Mouse (Mus musculus): ENCODE data around the gene Lmnb2.

The Lmnb2 gene

DNA sequence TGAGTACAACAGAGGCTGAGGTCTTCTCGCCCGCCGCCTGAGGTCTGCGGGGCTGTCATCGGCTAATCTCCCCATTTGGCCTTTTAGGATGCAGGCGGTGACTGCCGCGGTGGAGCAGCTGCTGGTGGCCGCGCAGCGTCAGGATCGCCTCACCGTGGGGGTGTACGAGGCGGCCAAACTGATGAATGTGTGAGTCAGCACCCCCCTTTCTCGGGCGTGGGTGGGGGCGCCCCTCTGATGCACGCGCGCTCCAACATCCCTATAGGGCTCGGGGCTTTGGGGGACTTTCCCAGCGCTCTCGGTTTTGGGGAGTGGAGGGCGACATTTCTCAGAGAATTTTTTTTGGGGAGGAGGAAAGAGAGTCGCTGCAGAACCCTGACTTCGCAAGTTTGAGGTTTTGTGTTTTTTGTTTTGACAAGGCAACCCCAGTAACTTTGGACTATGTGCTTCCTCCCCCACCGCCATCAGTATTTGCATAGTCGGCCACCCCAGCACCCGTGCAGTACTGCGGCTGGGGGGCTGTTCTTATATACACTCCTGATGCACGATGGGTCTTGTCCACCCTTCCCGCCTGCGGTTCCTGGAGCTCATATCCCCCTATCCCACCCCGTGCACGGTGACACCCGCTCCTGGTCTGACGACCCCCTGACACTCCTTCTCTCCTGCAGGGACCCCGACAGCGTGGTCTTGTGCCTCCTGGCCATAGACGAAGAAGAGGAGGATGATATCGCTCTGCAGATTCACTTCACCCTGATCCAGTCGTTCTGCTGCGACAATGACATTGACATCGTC lies 12.5 kb upstream of the Lmnb2 start:
- DNase-seq (ENCODE audit: low spot score in 2 of 2): peak in 1 of 2 experiments; percentile 59

DNA sequence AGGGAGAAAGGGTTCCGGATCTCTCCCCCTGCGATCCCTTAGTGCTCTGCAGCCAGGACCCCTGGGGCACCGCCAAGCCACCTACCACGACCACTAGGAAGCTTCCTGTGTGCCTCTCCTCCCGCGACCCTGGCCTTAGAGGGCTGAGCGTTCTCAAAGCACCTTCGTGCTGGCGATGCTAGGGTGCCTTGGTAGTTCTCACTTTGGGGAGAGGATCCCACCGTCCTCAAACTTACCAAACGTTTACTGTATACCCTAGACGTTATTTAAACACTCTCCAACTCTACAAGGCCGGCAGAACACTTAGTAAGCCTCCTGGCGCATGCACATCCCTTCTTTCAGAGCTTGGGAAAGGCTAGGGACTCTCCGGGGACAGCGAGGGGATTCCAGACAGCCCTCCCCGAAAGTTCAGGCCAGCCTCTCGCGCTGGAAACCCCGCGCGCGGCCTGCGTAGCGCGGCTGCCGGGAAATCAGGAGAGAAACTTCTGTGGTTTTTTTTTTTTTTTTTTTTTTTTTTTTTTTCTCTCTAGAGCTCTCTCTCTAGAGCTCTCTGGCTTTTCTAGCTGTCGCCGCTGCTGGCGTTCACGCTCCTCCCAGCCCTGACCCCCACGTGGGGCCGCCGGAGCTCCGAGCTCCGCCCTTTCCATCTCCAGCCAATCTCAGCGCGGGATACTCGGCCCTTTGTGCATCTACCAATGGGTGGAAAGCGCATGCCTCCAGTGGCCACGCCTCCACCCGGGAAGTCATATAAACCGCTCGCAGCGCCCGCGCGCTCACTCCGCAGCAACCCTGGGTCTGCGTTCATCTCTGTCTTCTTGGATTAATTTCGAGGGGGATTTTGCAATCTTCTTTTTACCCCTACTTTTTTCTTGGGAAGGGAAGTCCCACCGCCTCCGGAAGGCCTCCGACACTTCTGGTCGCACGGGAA lies 11.5 kb upstream of the Lmnb2 start, which contains the start of gene Gadd45b:
Gadd45b (plus strand) TSS at position 775 of the 928 bp plus-strand sequence.
- peak; percentile 95 to 99 for DNase-seq (ENCODE audit: low spot score in 2 of 2)

DNA sequence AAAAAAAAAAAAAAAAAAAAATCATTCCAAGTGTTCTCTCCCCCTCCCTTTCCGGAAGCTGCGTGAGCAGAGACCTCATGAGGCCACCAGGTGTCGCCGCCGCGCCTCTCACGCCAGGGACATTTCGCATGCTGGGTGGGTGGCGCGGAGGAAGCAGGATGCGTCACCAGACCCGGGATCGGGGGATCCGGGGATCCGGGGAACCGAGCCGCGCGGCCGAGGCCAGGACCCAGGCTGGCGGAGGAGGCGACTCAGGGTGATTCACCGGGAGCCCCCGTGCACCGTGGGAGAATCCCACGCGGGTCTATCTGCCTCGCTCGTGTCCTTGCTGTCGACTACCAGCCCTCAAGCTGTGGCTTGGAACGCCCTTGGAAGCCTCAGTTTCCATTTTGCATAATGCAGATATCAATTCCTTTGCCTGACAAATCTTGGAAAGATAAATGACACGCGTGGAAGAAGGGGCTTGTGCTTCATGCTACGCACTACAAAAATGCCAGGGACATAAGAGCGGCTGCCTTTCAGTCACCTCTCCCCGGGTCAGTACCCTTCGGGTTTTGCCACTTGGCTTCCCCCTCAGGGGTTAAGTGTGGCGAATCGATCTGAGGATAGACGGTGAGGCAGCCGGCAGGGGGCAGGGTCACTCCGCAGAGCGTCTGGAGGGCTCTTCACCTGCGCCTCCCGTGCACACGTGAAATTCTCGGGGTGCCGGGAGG lies 10.7 kb upstream of the Lmnb2 start:
- peak; percentile 77 to 93 for DNase-seq (ENCODE audit: low spot score in 2 of 2)

DNA sequence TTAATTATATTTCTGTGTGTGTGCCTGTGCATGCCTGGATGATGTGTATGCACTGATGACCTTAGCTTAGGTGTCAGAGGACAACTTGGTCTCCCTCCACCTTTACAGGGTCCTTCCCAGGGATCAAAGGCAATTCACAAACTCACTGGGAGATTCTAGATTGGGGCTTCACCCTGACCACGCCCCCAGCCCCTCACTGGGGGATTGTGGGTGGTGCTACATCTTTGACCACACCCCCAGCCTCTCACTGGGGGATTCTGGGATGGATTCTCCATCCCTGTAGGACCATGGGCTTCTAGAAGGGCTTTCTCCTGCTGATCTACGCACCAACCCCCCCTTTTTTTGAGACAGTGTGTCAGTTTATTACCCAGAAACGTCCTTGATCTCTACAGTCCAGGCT lies 7.4 kb upstream of the Lmnb2 start:
- DNase-seq (ENCODE audit: low spot score in 2 of 2): no peak

DNA sequence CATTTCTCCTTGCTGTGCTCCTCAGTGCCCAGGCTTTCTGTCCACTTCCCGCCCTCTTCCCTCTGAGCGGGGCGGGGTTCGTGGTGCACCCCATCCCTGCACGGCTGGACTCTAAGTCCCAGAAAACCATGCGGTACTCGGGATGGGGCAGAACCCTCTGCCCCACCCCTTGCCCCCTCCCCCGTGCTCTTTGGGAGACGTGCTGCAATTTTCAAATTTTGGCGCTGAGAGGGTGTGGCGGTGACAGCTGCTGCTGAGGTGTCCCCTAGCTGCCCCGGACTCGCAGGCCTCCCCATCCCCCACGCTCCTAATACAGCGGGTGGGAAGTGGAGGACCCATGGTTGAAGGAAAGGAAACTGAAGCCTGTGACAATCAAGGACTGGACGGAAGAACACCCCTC lies 3.9 kb upstream of the Lmnb2 start:
- no peak for DNase-seq (ENCODE audit: low spot score in 2 of 2)

DNA sequence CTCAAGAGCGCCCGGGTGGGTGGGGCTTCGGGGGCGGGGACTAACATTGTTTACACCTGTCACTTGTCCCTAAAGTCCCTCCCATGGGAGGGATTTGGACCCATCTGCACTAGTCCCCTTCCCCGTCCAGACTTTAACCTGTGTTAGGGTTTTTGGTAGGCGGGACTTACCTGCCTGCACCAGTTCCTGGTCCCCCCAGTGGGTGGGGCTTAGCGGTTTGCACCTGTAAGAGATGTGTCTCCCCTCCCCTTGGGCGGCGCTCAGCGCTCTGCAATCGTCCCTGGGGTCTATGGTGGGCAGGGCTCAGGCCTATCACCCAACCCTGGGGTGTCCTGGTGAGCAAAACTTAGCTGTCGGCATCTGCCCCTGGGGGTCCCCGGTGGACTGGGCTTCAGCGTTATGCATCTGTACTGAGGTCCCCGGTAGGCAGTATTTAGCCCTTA lies 688 bp downstream of the Lmnb2 start:
- no peak for DNase-seq (ENCODE audit: low spot score in 2 of 2)

DNA sequence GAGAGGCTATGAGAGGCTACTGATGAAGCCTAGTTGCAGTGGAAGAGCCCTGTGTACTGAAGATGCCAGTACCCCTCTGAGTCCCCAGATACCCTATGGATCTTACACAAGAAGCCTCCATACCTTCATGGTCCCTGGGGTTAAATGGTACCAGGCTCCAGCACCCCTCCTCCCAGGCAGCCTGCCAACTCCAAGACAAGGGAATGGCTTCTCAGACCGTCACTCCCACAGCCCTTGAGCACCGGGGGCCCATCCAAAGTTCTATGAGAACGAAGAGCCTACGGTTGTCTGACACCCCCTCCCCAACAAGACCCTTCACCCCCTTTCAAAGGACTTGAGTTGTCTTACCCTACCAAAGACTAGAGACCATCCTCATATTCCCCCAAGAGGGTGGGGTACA lies 2.3 kb downstream of the Lmnb2 start:
- DNase-seq (ENCODE audit: low spot score in 2 of 2): no peak

DNA sequence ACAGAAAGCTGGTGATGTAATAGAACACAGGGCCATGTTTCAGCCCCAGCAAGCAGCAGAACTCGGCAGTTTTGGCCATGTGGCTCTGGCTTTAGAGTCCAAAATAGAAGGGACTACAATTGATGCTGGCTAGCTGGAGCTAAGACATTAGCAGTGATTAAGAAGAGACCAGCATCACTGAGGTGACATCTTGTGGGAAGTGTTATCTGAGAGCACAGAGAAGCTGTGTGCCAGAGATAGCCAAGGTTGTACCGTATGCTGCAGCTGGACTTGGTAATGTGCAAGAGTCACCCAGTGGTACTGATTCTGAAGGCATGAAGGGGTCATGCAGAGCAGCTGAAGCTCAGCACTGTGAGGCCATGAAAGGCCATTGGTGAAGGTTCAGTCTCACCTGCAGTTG lies 2.8 kb downstream of the Lmnb2 start:
- DNase-seq (ENCODE audit: low spot score in 2 of 2): no peak

DNA sequence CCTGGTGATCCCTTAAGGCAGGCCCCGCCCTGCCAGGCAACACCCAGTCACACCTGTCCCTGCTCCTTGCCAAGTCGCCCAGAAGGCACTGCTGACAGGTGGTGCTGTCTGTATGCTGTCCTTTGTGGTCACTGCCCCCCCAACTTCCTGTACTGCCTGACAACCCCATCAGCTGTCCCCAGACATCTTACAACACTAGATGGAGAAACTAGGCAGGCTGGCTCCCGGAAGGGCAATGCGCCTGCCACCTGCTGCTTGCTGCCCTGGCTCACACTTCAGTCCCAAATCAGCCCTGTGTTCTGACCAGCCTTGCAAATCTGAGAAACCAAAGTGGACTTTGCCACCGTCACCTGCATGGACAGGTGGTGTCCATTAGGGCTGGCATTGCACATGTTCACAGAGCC lies 3.8 kb downstream of the Lmnb2 start:
- DNase-seq (ENCODE audit: low spot score in 2 of 2): no peak

DNA sequence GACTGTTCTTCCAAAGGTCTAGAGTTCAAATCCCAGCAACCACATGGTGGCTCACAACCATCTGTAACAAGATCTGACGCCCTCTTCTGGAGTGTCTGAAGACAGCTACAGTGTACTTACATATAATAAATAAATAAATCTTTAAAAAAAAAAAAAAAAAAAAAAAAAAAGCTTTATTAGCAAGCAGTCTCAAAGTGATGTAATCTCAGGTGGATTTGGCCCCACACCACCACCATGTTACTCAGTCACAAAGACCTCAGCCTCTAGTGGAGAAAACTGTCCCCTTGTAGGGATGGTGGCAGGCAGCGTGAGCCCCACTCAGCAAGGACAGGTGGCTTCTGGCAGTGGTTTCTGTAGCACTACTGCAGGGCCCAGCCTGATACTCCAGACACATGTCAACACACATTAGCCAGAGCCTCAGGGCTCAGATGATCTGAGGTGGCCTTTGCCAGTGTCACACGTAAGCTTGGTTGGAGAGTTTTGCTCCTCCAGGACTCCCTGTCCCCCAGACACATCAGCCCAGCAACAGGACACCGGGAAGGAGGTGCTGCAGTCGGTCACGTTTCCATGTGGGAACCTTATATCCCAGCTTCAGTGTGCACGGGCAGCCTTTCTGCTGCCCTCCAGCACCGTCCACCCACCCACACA lies 4.6 kb downstream of the Lmnb2 start:
- DNase-seq (ENCODE audit: low spot score in 2 of 2): no peak

DNA sequence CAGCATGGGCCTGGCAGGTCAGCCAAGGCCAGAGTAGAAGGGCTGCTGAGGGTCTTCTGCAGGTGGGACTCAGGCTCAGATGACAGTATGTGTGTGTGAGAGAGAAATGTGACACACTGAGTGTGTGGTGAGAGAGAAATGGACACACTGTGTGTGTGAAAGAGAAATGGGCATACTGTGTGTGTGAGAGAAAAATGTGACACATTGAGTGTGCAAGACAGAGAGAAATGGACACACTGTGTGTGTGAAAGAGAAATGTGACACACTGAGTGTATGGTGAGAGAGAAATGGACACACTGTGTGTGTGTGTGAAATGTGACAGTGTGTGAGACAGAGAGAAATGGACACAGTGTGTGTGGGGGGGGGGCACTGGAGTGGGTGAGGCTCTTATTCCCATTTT lies 6.2 kb downstream of the Lmnb2 start:
- DNase-seq (ENCODE audit: low spot score in 2 of 2): no peak

DNA sequence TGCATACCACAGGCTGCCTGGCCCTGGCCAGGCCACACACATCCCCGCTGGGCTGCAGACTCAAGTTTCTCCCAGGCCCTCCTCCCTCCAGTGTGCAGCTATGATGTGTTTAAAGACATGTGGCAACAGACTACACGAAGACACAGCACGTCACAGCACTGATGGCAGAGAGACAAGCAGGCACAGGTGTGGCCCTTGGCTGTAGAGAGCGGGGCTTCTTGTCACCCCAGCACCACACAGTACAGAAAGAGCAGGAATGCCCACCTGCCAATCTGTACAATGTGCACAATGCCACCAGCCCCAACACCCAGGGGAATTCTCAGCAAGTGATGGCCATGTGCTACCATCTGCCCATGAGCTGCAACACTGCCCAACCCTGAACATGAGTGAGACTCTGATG lies 6.7 kb downstream of the Lmnb2 start:
- no peak for DNase-seq (ENCODE audit: low spot score in 2 of 2)

DNA sequence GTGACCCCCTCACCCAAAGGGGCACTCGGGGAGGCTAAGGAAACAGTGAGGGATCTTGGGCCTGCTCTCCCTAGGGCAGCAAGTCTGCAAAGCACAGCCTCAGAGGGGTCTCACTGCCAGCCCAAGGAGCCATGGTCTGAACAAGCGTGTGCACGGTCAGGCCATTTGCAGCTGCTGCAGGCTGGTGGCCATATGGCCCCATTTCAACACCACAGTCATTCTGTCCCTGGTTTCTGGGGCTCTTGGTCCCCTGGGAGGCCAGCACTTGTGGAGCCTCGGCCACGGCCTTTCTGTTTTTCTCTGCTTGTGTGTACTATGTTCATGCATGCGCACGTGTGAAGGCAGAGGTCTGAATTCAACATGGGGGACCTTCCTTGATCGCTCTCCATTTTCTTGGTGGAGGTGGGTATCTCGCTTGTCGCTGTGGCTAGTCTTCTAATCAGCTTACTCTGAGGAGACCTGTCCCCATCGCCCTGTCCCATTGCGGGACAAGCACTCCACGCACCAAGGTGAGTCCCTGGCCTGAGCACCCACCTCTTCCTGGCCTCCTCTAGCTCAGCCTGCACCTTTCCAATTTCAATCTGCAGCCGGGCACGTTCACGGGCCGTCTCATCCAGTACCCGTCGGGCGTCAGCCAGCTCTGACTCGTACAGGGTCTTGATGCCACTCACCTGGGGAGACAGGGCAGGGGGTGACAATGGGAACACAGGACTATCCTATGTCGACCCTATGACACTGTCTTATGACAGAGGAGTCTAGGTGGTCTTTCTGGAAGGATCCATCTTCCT lies 8.5 kb downstream of the Lmnb2 start:
- no peak for DNase-seq (ENCODE audit: low spot score in 2 of 2)

DNA sequence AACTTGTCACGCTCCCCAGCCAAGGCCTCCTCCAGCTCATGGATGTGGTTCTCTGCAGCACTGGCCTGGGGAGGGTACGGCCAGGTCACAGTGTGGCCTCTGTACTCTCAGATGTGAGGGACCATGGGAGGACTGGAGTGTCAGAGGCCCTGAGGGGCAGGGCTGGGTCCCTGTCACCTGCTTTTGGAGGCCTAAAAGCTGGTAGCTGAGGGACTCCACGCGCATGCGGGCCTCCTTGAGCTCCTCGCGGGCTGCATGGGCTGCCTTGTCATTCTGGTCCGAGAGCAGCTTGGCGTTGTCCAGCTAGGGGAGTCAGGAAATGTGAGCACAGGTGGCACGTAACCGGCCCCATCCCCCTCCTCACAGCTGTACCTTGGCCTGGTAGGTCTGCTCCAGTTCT lies 13.3 kb downstream of the Lmnb2 start:
- no peak for DNase-seq (ENCODE audit: low spot score in 2 of 2)

DNA sequence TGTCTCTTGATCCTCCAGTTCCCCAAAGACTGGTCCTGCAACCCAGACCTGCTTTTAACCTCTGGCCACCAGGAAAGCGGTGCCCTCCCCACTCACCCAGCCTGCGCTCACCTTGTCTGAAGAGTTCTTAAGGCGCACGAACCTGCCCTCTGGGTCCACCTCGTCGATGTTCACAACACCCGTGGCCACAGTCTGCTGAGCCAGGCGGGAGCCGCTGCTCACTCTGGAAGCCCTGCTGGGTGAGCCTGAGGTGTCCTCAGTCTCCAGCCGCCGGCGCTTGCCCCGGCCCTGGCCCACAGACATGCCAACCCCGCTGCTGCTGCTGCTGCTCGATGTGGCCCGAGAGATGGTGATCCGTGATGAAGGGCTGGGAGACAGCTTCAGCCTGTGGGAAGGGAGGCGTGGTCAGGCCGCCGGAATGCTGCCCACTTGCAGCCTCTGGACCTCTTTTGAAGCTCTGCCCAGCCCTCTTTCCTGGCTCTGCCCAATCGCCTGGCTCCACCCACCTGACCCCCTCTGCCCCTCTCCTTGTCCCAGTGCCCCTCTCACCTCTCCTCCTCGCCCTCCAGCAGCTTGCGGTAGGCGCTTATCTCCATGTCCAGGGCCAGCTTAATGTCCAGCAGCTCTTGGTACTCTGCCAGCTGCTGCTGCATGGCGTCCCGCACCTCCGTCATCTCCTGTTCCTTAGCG lies 13.9 kb downstream of the Lmnb2 start:
- no peak for DNase-seq (ENCODE audit: low spot score in 2 of 2)

DNA sequence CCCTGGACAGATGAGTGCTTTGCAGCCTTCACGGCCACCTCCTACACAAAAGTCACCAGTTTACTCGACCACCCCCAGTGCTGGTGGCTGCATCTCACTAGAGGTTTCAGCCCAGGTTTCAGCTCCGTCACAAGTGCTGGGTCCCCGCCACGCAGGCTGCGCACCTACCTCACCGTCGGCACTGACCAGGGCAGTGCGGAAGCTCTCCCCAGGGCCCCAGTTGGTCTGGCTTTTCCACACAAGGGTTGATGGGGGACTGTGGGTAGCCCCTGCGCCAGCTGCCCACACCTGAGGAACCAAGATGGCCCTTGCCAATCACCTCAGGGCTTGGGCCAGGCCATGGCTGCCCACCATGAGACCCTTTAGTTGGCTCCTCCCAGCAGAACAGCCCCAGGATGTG lies 14.8 kb downstream of the Lmnb2 start:
- no peak for DNase-seq (ENCODE audit: low spot score in 2 of 2)

DNA sequence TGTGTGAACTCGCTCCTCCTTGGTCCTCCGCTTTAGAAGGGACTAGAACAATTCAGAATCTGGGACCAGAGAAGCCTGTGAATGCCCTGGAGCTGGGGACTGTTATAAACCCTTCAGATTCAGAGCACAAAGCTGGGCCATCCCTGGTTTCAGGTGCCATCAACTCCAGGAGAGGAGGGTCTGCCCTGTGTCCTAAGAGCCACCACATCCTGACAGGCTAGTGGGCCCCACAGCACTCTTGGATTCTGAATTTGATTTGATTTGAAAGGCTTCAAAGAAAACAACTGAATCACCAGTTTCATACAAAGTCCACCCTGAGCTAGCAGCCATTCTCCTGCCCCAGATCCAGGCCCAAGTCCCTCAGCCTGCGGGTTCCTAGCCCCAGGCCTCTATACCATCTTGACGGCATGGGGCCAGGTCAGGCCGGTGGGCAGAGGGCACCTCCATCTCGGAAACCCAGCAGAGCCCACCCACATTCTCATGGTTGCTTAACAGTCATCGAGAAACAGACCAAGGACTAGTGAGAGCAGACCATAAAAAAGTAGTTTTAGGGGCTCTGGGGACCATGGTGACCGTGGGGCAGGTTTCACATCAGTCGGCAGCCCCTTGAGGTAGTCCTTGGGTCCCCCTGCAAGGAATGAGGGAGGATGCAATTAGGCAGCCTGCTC lies 15.6 kb downstream of the Lmnb2 start:
- no peak for DNase-seq (ENCODE audit: low spot score in 2 of 2)

DNA sequence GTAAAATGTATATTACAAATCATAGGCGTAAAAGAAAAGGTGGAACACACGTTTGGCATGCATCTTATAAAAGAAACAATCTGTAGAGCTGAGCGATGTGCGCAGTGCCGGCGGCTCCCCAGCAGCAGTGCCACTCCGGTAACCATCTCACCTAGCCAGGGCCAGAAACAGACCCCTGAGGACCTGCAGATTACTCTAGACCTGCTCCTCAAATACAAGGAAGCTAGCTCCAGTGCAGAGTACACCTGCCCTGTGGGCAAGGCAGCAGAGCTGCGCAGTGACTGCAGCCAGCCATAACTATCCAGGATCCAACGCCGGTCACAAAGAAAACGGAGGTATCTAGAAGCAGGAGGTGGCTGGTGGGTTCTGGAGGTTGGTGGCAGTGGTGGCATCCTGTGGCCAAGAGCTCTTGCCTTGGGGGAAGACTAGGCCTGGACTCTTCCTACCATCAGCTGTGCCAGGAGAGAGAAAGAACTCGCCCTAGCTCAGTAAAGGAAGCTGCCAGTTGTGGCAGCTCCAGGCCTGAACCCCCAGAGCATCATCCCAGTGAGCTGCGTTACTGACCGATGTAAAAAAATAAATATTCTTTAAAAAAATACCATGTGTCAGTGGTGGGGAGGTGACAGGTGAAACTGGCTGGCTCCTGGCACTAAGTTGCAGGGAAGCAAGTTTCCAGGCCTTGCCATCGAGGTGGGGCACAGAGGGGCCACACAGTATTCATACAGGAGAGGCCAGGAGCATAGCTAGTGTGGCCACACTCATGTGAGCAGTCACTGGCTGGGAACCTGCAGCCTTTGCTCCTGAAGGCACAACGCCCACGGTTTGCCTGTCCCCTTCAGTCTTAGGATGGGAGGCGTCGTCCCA lies 16.4 kb downstream of the Lmnb2 start:
- DNase-seq (ENCODE audit: low spot score in 2 of 2): no peak

All from left cerebral cortex, adult 9 months (tissue).